Mouse (Mus musculus) spleen, adult 2 months (tissue): Measurements from ENCODE around the gene Tmem191c.

Experiments used
- CTCF ChIP-seq: fragments of 200-500 bp; IDR thresholded peaks from 2 replicates; pipeline ENCODE4 v1.5.1; 2011; ENCODE audit warnings: mild to moderate bottlenecking, inconsistent platforms; ENCODE audit not compliant: insufficient read depth, insufficient read length, insufficient replicate concordance; ENCODE audit errors: extremely low read depth
- POLR2A ChIP-seq: fragments of 200-500 bp; IDR thresholded peaks from 2 replicates; pipeline ENCODE4 v1.6.1; 2011; ENCODE audit warnings: low read depth, low read length, inconsistent platforms

DNA sequence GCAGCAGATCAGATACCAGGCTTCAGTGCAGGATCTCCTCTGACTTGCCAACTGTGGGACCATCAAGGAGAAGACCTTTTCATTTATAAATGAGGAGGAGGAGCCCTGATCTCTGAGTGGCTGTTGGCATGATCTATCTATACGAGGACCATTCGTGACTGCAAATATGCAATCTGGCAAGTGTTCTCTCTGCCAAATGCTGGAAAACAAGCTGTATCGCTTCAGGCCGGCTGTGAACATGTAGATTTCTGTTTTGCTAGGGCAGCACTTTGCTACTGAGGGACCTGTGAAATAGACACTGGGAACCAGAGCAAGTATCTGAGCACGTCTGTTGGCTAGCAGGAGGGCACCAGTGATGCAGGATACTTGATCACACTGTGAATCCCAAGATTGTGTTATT lies 36.7 kb downstream of the Tmem191c start:
- TF ChIP-seq CTCF (no peak), POLR2A (no peak)
